In the genomic region with DNA sequence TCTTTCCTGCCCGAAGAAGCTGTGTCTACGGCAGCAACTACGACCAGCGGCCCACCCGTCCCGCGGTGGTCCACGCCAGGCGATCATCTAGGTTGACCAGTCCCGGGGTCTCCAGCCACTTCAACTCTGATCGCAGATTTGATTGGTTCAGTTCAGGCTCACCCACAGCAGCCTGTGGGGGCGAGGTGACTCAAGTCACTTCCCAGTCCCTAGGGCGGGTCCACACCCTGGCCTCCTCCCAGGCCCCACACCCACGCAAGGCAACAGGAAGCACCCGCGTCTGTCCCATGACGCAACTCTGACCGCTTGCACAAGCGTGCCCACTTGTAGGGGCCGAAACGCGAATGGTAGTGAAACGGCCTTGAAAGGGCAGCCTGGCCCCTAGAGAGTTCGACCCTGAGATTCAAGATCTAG, we compare ENCODE assay signal across 8 mouse cellular contexts. TPM values are rescaled to one million over a fixed set of nuclear protein-coding genes. Genes with fewer than 3 reads are reported as not detected.
DNase-seq lines count a peak whose midpoint lies in the region; ATAC-seq lines count a peak whose summit lies in the region.

No protein-coding gene starts in this region.

- WGBS in forebrain, embryonic 12.5 days: under 1% methylated on average over 24 of the region's 24 CpGs

- H3K4me2 ChIP-seq in forebrain, embryonic 12.5 days: peak overlapping the region; percentile 82

- peak; percentile 91 for DNase-seq in NIH3T3 (ENCODE audit: low read depth)
- DNase-seq in c-Kit-positive CD71-positive TER-119-negative erythroid progenitor cells, embryonic 14.5 days (ENCODE audit: low read depth): peak; percentile 68
- peak; percentile 92 to 93 for DNase-seq in heart, postnatal 36 days
- peak; percentile 54 to 63 for DNase-seq in left cerebral cortex, adult 18-20 months (ENCODE audit: low spot score in 2 of 2)
- DNase-seq in right cerebral cortex, postnatal 14 days: peak; percentile 56
- peak; percentile 92 to 95 for DNase-seq in urinary bladder, postnatal 36 days (ENCODE audit: low spot score in 2 of 2)

- no peaks in the 10 kb centered on the region for H3K36me3 ChIP-seq in forebrain, embryonic 12.5 days (replicated peaks)

- no peak for ATAC-seq in forebrain, embryonic 12.5 days (ENCODE audit: low FRiP score)
- peak; percentile 37 for ATAC-seq in megakaryocyte, adult 5-6 weeks (ENCODE audit: poor library complexity, severe bottlenecking)

- H3K9me3 ChIP-seq in forebrain, embryonic 12.5 days: no peaks in the 10 kb centered on the region

- H3K9ac ChIP-seq in forebrain, embryonic 12.5 days: peak overlapping the region; percentile 72

- peak overlapping the region; percentile 74; the same call in 1 of the 2 replicates for H3K27ac ChIP-seq in forebrain, embryonic 12.5 days

- H3K4me1 ChIP-seq in forebrain, embryonic 12.5 days: peaks cover 64% of the 10 kb centered on the region

- peak overlapping the region; percentile 53 for H3K4me3 ChIP-seq in forebrain, embryonic 12.5 days (replicated peaks)

- H3K27me3 ChIP-seq in forebrain, embryonic 12.5 days: 0 out of 2 replicates have a peak, but pooled peaks cover 5% of the 10 kb centered on the region

- intact Hi-C loops in heart, postnatal 36 days (cut with DNase I): loop anchor here (5.0 kb wide), 2 partner anchors 316 to 459 kb away; partner anchors contain the start of gene Junb

RNA-seq across cellular contexts. Expression of gene Ier2, which starts 1.2 kb away (rescaled TPM):
- 53.7 and 62.2 TPM in 2 replicates for polyA plus RNA-seq in forebrain, embryonic 12.5 days (2016; fragmentation: Nextera tagmentation; extraction: Ambion mirVana)
- 10 to 100 TPM; 12.6 to 16.5 TPM for total RNA-seq in heart, postnatal 36 days (2021)
- 10 to 100 TPM; 15.5 to 19.9 TPM for total RNA-seq in left cerebral cortex, adult 18-20 months (2021)
- 86.1 and 87.5 TPM in 2 replicates for total RNA-seq in megakaryocyte, adult 5-6 weeks (2015)
- 62.7 and 65.3 TPM in 2 replicates for total RNA-seq in megakaryocyte, adult 5-6 weeks (2017)

RNA-seq across cellular contexts. Expression of gene Trmt1, which starts 24.6 kb away (rescaled TPM):
- 55.4 and 59.6 TPM in 2 replicates for polyA plus RNA-seq in forebrain, embryonic 12.5 days (2016; fragmentation: Nextera tagmentation; extraction: Ambion mirVana)
- total RNA-seq in heart, postnatal 36 days (2021): 10 to 100 TPM; 36.1 to 39.2 TPM
- total RNA-seq in left cerebral cortex, adult 18-20 months (2021): 100 to 1,000 TPM in 1 of 2 experiments, 10 to 100 TPM in 1; 99.1 to 101 TPM
- 29.5 and 35.9 TPM in 2 replicates for total RNA-seq in megakaryocyte, adult 5-6 weeks (2015)
- 37.6 and 40.4 TPM in 2 replicates for total RNA-seq in megakaryocyte, adult 5-6 weeks (2017)

RNA-seq across cellular contexts. Expression of gene Nacc1, which starts 26.2 kb away (rescaled TPM):
- polyA plus RNA-seq in forebrain, embryonic 12.5 days (2016; fragmentation: Nextera tagmentation; extraction: Ambion mirVana): 22.8 and 26.6 TPM in 2 replicates
- total RNA-seq in heart, postnatal 36 days (2021): 10 to 100 TPM; 27.3 to 30.1 TPM
- total RNA-seq in left cerebral cortex, adult 18-20 months (2021): 10 to 100 TPM; 93.7 to 99.0 TPM
- 42.8 and 43.0 TPM in 2 replicates for total RNA-seq in megakaryocyte, adult 5-6 weeks (2015)
- total RNA-seq in megakaryocyte, adult 5-6 weeks (2017): 31.8 and 36.8 TPM in 2 replicates

RNA-seq across cellular contexts. Expression of gene Lyl1, which starts 39.8 kb away (rescaled TPM):
- 3.1 and 3.9 TPM in 2 replicates for polyA plus RNA-seq in forebrain, embryonic 12.5 days (2016; fragmentation: Nextera tagmentation; extraction: Ambion mirVana)
- 1 to 10 TPM; 5.4 to 5.7 TPM for total RNA-seq in heart, postnatal 36 days (2021)
- 1 to 10 TPM; 2.6 TPM for total RNA-seq in left cerebral cortex, adult 18-20 months (2021)
- total RNA-seq in megakaryocyte, adult 5-6 weeks (2015): 69.0 and 69.9 TPM in 2 replicates
- total RNA-seq in megakaryocyte, adult 5-6 weeks (2017): 60.3 and 62.0 TPM in 2 replicates
